Mouse (Mus musculus) ES-CJ7 (cell line): ENCODE results near the gene Abhd16a.

Experiments
- DNase-seq: peaks from one replicate; pipeline ENCODE4 v3.0.0; 2011; ENCODE audit warnings: low read depth, low spot score

The Abhd16a gene

GRCm38 (mm10) chr17:35085208-35085865 lies 3.7 kb upstream of the Abhd16a start, which contains the start of gene Ly6g6f:
Ly6g6f (minus strand) TSS chr17:35085610.
- no peak for DNase-seq

GRCm38 (mm10) chr17:35088151-35088550 lies 912 bp upstream of the Abhd16a start:
- DNase-seq: peak; percentile 48

GRCm38 (mm10) chr17:35090166-35090932 lies 1.3 kb downstream of the Abhd16a start:
- DNase-seq: no peak

- no peak for DNase-seq
These were observed 3.5 kb downstream of the Abhd16a start for GRCm38 (mm10) chr17:35092403-35093198.

- no peak for DNase-seq
These were observed 5.7 kb downstream of the Abhd16a start for GRCm38 (mm10) chr17:35094475-35095365.

GRCm38 (mm10) chr17:35096597-35096996 lies 7.5 kb downstream of the Abhd16a start:
- DNase-seq: no peak

GRCm38 (mm10) chr17:35097164-35097655 lies 8.1 kb downstream of the Abhd16a start:
- DNase-seq: no peak

GRCm38 (mm10) chr17:35100196-35100765 lies 11.2 kb downstream of the Abhd16a start:
- DNase-seq: no peak

GRCm38 (mm10) chr17:35101161-35101560 lies 12.1 kb downstream of the Abhd16a start:
- DNase-seq: no peak

GRCm38 (mm10) chr17:35102299-35102698 lies 13.2 kb downstream of the Abhd16a start:
- no peak for DNase-seq

GRCm38 (mm10) chr17:35103221-35103690 lies 14.2 kb downstream of the Abhd16a start:
- DNase-seq: no peak

- DNase-seq: no peak
These were observed 15.0 kb downstream of the Abhd16a start for GRCm38 (mm10) chr17:35104079-35104478.

GRCm38 (mm10) chr17:35104754-35105153 lies 15.7 kb downstream of the Abhd16a start:
- DNase-seq: no peak

- DNase-seq: peak; percentile 54
These were observed 16.8 kb downstream of the Abhd16a start for GRCm38 (mm10) chr17:35105740-35106389.

- DNase-seq: no peak
These were observed 17.5 kb downstream of the Abhd16a start for GRCm38 (mm10) chr17:35106522-35106921.

GRCm38 (mm10) chr17:35108097-35108496 lies 19.0 kb downstream of the Abhd16a start, which contains the start of gene Ly6g5c:
Ly6g5c (plus strand) TSS chr17:35108279.
- DNase-seq: no peak

- DNase-seq: no peak
These were observed 22.7 kb downstream of the Abhd16a start for GRCm38 (mm10) chr17:35111774-35112173.

GRCm38 (mm10) chr17:35115046-35116019 lies 26.3 kb downstream of the Abhd16a start, which contains the start of gene Ly6g5b:
Ly6g5b (minus strand) TSS chr17:35115428.
- peak; percentile 34 for DNase-seq

- DNase-seq: no peak
These were observed 31.7 kb downstream of the Abhd16a start for GRCm38 (mm10) chr17:35120745-35121142.
